Mouse (Mus musculus) lung, adult 2 months (tissue): ENCODE results near the gene Golga5.

Source experiments
- CTCF ChIP-seq: fragments of 200-500 bp; IDR thresholded peaks from 2 replicates; pipeline ENCODE4 v1.5.1; 2011; ENCODE audit warnings: mild to moderate bottlenecking, low read length, control low read depth; ENCODE audit not compliant: insufficient read depth
- POLR2A ChIP-seq: fragments of 200-500 bp; IDR thresholded peaks from 2 replicates; pipeline ENCODE4 v1.6.1; 2011; ENCODE audit warnings: low read depth, mild to moderate bottlenecking, control low read depth, low read length, borderline replicate concordance; ENCODE audit errors: extremely low read depth

- no peak for TF ChIP-seq CTCF
- no peak for TF ChIP-seq POLR2A
Observed at GRCm38 (mm10) chr12:102505131-102505713, 36.3 kb downstream of the Golga5 start.
